Mouse (Mus musculus) liver, embryonic 14.5 days (tissue): ENCODE data around the gene Fas. TPM values are rescaled to one million over a fixed set of nuclear protein-coding genes. Genes with fewer than 3 reads are reported as not detected.

ENCODE experiments used
- ATAC-seq: fragments of 200-750 bp; cut with Nextera tagmentation; 2 replicates; pipeline ENCODE4 v1.8.0; 2017; ENCODE audit warnings: moderate number of reproducible peaks, mild to moderate bottlenecking, moderate library complexity; ENCODE audit not compliant: insufficient read depth
- DNase-seq, 3 experiments: peaks; one replicate each; pipeline ENCODE4 v3.0.0-alpha.2; 2012 to 2013; ENCODE audit warnings: low read depth in 3 of 3, low spot score in 3 of 3
- H3K27ac ChIP-seq: fragments of 300-500 bp; sonication (generic); 2 replicates; pipeline ENCODE4 v1.5.1; 2014; ENCODE audit warnings: moderate library complexity, mild to moderate bottlenecking, control low read depth, inconsistent platforms
- H3K27me3 ChIP-seq: fragments of 300-500 bp; sonication (generic); 2 replicates; pipeline ENCODE4 v1.6.1; 2014; ENCODE audit warnings: mild to moderate bottlenecking, low read length, moderate library complexity; ENCODE audit not compliant: control insufficient read depth, insufficient read depth
- H3K36me3 ChIP-seq: fragments of 300-500 bp; sonication (generic); replicated peaks from 2 replicates; pipeline ENCODE4 v1.6.1; 2014; ENCODE audit warnings: low read depth; ENCODE audit not compliant: control insufficient read depth, insufficient read depth
- H3K4me1 ChIP-seq, 2 experiments: fragments of 200-500 bp in 1 of 2; fragments of 300-500 bp in 1 of 2; sonication (generic) in 1 of 2; replicated peaks; 2 replicates each; pipeline ENCODE4 v1.6.1; 2012 to 2014; ENCODE audit warnings: antibody characterized with exemption in 1 of 2, inconsistent platforms in 1 of 2, low read length in 1 of 2; ENCODE audit not compliant: control insufficient read depth in 2 of 2, insufficient read depth in 2 of 2
- H3K4me2 ChIP-seq: fragments of 300-500 bp; sonication (generic); 2 replicates; pipeline ENCODE4 v1.6.1; 2014; ENCODE audit warnings: low read depth, mild to moderate bottlenecking, control low read depth, moderate library complexity
- H3K4me3 ChIP-seq, 2 experiments: fragments of 200-500 bp in 1 of 2; fragments of 300-500 bp in 1 of 2; sonication (generic) in 1 of 2; 2 replicates each; pipeline ENCODE4 v1.5.1; 2012 to 2014; ENCODE audit warnings: low read depth in 2 of 2, low read length in 2 of 2, mild to moderate bottlenecking in 2 of 2, control low read depth in 1 of 2, inconsistent platforms in 1 of 2, moderate library complexity in 1 of 2; ENCODE audit not compliant: insufficient read depth in 1 of 2
- H3K9ac ChIP-seq: fragments of 300-500 bp; sonication (generic); replicated peaks from 2 replicates; pipeline ENCODE4 v1.6.1; 2014; ENCODE audit warnings: mild to moderate bottlenecking, control low read depth, moderate library complexity
- H3K9me3 ChIP-seq: fragments of 300-500 bp; sonication (generic); 2 replicates; pipeline ENCODE4 v1.6.1; 2016; ENCODE audit warnings: low read length, mixed read lengths; ENCODE audit not compliant: control insufficient read depth
- CTCF ChIP-seq: IDR thresholded peaks from 2 replicates; pipeline ENCODE4 v1.5.1; 2016; ENCODE audit warnings: antibody characterized with exemption, low read depth, control low read depth
- EP300 ChIP-seq: IDR thresholded peaks from 2 replicates; pipeline ENCODE4 v1.6.1; 2016; ENCODE audit warnings: antibody characterized with exemption, low read depth
- WGBS: fragments of 180-500 bp; shearing (Covaris S2); extraction: QIAGEN DNeasy Blood & Tissue Kit; methylation state at CpG from one replicate; pipeline ENCODE4 v1.1.7; 2014; ENCODE audit not compliant: insufficient replicate concordance; 5-methylcytosine and 5-hydroxymethylcytosine counted together
- polyA plus RNA-seq, 2 experiments: library from polyadenylated mRNA; depleted of rRNA in 1 of 2; stranded (reverse) in 1 of 2; unstranded in 1 of 2; fragments of >200 nt; fragmentation: Nextera tagmentation in 1 of 2; extraction: Ambion mirVana in 1 of 2; gene quantifications; 2 replicates each; pipeline versions ENCODE4 v1.2.1 to v1.2.3; 2012 to 2014

The Fas gene
- polyA plus RNA-seq, 2 experiments, result 0.99 to 2.1 TPM

DNA sequence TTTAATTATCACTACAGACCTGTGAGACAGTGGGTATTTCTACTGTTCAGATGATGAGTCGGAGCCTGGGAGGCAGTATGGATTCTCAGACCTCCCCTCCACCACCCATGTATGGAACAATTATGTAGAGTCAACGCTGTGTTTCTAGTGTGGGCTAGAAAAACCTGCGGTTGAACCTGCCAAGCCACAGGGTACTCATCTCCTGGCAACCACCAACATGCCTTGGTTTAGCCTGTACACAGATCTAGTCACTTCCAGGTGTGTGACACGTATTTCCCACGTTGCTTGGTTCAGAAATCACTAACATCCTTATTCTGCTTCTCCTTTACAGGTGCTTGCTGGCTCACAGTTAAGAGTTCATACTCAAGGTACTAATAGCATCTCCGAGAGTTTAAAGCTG, 16.3 kb downstream of the Fas start:
- no peaks in the 10 kb centered on the region for H3K36me3 ChIP-seq
- 59% methylated on average over 6 of the region's 6 CpGs for WGBS
- H3K9me3 ChIP-seq, result no peaks in the 10 kb centered on the region
- DNase-seq, result no peak
- H3K27me3 ChIP-seq, result no peaks in the 10 kb centered on the region
- no peak for TF ChIP-seq CTCF
- TF ChIP-seq EP300, result no peak
- no peak overlapping the region for H3K27ac ChIP-seq
- no peak for ATAC-seq
- H3K4me1 ChIP-seq, result no peaks in the 10 kb centered on the region
- H3K9ac ChIP-seq, result no peak overlapping the region
- H3K4me3 ChIP-seq, result no peak overlapping the region
- H3K4me2 ChIP-seq, result no peak overlapping the region

GRCm38 (mm10) chr19:34312151-34312728, 21.8 kb downstream of the Fas start:
- Histone ChIP-seq H3K4me1 (no peaks in the 10 kb centered on the region), H3K9ac (no peak overlapping the region), H3K36me3 (no peaks in the 10 kb centered on the region), H3K27ac (no peak overlapping the region), H3K4me2 (no peak overlapping the region), H3K27me3 (no peaks in the 10 kb centered on the region), H3K4me3 (no peak overlapping the region), H3K9me3 (no peaks in the 10 kb centered on the region)
- DNase-seq (no peak), ATAC-seq (no peak)
- TF ChIP-seq CTCF, result no peak
- TF ChIP-seq EP300, result no peak
- 52% methylated on average over 5 of the region's 5 CpGs for WGBS

- H3K36me3 ChIP-seq, result no peaks in the 10 kb centered on the region
- H3K9ac ChIP-seq, result no peak overlapping the region
- no peak overlapping the region for H3K4me3 ChIP-seq
- DNase-seq, result no peak
- H3K27ac ChIP-seq, result no peak overlapping the region
- H3K9me3 ChIP-seq, result no peaks in the 10 kb centered on the region
- no peak overlapping the region for H3K4me2 ChIP-seq
- TF ChIP-seq CTCF (no peak), EP300 (no peak)
- 35% methylated on average over 3 of the region's 3 CpGs for whole genome bisulfite sequencing
- ATAC-seq, result no peak
- no peaks in the 10 kb centered on the region for H3K4me1 ChIP-seq
- H3K27me3 ChIP-seq, result no peaks in the 10 kb centered on the region
These were observed 37.6 kb downstream of the Fas start for GRCm38 (mm10) chr19:34328051-34328450.

DNA sequence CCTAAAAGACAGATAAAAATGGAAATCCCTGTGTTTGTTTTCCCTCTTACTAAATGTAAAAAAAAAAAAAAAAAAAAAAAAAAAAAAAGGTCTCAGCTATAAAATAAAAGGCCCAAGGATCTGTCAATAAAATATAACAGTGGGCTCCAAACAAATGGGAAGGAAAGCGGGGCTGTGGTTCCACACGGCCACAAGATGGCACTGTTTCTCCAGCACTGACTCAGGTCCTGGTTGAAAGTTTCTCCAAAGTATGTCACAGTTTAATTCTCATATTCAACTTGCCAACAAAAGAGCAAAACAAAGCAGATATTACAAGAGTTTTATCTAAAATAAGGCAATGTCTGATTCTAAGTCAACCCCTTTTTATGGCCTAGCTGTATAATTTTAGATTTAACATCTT, 43.8 kb downstream of the Fas start:
- no peak for TF ChIP-seq EP300
- TF ChIP-seq CTCF, result peak; percentile 77
- H3K9ac ChIP-seq, result no peak overlapping the region
- 4% methylated on average over 2 of the region's 2 CpGs for WGBS

GRCm38 (mm10) chr19:34344702-34345101, 54.2 kb downstream of the Fas start:
- TF ChIP-seq EP300 (no peak), CTCF (no peak)
- Histone ChIP-seq H3K27me3 (no peaks in the 10 kb centered on the region), H3K4me1 (no peaks in the 10 kb centered on the region), H3K36me3 (no peaks in the 10 kb centered on the region), H3K27ac (no peak overlapping the region), H3K4me3 (no peak overlapping the region), H3K4me2 (no peak overlapping the region), H3K9me3 (no peaks in the 10 kb centered on the region), H3K9ac (no peak overlapping the region)
- ATAC-seq (no peak), DNase-seq (no peak)
- 46% methylated on average over 2 of the region's 2 CpGs for WGBS

More for the DNA sequence above, 43.8 kb downstream of the Fas start:
- no peak overlapping the region for H3K27ac ChIP-seq
- no peaks in the 10 kb centered on the region for H3K9me3 ChIP-seq
- H3K27me3 ChIP-seq, result no peaks in the 10 kb centered on the region
- no peaks in the 10 kb centered on the region for H3K4me1 ChIP-seq
- H3K4me2 ChIP-seq, result no peak overlapping the region
- H3K36me3 ChIP-seq, result no peaks in the 10 kb centered on the region
- no peak overlapping the region for H3K4me3 ChIP-seq
- peak; percentile 2 to 29 (median 15) for DNase-seq
- ATAC-seq, result no peak
